Mouse (Mus musculus): ENCODE measurements at regions not wholly inside any gene's neighbourhood (a gene's known extent, or its start where the extent isn't known, plus 50 kb on each side); places are given as distances from the start of the nearest gene placed in this dataset.

DNA sequence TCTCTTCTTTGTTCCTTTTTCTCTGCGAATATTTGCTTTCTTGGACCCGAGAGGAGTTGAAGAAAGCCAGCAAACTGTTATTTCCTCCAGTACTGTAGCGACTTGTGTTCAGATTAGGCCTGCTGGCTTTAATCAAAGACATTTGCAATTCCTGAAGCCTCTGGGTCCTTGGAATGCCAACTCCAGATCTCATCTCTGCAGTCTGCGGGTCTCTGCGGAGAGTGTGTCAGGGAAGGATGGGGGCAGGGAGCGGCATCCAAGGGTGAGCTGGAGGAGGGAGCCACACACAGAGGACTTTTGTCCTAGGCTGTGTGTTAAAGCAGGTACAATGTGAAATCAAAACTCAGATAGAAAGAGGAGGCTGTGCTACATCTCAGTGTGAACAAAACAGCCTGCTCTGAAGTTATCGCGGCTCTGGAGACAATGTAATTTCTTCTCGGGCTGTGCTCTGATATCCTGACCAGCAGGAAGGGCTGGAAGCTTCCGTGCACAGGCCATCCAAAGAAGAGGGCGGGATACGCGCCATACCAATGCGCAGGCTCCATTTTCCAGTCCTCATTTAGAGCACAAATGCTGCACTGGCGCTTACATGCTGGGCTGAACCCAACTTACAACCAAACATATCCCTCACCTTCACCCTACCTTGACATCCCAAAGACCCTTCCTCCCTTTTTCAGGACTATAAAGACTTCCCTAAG, 71.1 kb upstream of the Cadm1 start:
- TF ChIP-seq CTCF (IDR thresholded peaks at IDR 0.05; ENCODE audit: low read depth) = no peak
- TF ChIP-seq EP300 (IDR thresholded peaks at IDR 0.05; ENCODE audit: low read depth) = no peak
